Mouse (Mus musculus) erythroblast, adult 5-6 weeks (primary cell): ENCODE measurements around the gene Eif1b. TPM values are rescaled to one million over a fixed set of nuclear protein-coding genes. Genes with fewer than 3 reads are reported as not detected.
A peak's percentile ranks its signal among the peaks of the same experiment; 100 is the strongest.

Experiments used
- ATAC-seq: replicated peaks from 2 replicates; pipeline ENCODE4 v1.8.0; 2016; ENCODE audit warnings: moderate number of reproducible peaks, mild to moderate bottlenecking, moderate TSS enrichment, inconsistent platforms; ENCODE audit not compliant: poor library complexity, low FRiP score, severe bottlenecking
- total RNA-seq, 2 experiments: library from RNA; stranded (forward) in 1 of 2; stranded (reverse) in 1 of 2; fragments of 150-400 nt in 1 of 2; fragments of 200-764, 138-1000 nt in 1 of 2; gene quantifications; 2 replicates each; pipeline versions ENCODE4 v1.2.3 to v1.2.4; 2015 to 2017; ENCODE audit warnings: low replicate concordance in 2 of 2

Gene Eif1b
- total RNA-seq (2015; ENCODE audit: low replicate concordance) = 23.6 and 24.2 TPM in 2 replicates
- 17.6 and 31.2 TPM in 2 replicates for total RNA-seq (2017; ENCODE audit: low replicate concordance)

DNA sequence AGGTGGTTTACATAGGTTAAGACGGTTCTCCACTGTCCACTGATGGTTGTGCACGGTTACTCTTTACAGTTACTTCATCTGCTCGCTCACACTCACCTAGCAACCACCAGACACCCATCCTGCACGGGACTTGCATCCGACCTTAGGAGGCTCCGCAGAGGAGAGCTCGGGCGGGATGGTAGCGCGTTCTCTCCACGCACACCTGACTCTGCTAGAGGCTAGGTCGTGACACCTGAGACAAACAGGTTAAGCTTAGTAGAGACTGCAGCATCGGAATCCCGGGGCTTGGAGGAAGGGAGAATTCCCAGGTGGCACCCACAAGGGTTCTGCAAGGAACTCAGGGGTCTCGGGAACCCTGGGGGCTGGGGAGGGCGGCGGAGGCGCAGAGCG lies at the start of gene Eif1b:
Gene Eif1b (plus strand): TSS at position 223 of the 390 bp plus-strand sequence.
- ATAC-seq = no peak

DNA sequence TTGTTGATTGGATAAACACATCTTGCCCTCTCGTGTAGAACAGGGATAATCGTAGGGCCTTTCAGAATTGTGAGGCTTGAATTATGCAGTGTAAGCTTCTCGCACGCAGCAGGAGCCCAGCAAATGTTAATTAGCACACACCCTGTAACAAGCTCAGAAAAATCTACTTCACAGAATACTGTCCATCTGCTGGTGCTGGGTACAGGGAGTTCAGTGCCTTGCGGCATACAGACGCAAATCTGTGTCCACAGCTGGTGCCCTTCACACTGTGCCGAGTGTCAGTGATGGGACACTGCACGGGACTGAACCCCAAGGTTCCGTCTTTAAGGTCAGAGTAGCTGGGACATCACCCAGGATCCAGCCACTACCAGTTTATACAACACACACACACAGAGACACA lies 47.4 kb upstream of the Eif1b start:
- ATAC-seq = no peak

DNA sequence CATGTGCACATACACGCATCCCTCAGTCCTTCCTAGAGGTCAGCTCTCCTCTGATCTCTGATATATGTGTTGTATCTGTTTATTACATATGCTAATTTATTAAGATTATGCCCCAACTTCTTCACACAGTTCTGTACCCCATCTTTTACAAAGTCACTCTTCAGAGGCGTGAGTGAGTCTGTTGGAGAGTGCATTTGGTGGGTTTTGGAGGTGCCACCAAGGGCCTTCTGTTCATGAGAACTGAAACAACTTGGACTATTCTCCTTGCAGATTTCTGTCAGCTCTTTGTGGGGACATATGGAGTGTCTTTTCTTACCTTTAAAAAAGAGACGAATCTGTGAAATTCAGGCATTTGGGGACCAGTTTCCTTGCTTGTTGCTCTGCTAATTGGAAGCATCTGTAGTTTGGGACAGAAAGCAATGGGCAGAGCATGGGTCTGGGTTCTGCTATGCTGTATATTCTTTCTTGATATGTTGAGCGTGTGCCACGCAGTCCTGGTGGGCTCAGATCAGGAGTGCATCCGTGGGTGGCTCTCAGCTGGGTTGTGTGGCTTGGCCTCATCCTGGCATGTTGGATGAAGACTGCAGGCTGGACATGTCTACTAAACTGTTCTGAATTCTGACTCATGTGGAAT lies 42.2 kb upstream of the Eif1b start:
- no peak for ATAC-seq

DNA sequence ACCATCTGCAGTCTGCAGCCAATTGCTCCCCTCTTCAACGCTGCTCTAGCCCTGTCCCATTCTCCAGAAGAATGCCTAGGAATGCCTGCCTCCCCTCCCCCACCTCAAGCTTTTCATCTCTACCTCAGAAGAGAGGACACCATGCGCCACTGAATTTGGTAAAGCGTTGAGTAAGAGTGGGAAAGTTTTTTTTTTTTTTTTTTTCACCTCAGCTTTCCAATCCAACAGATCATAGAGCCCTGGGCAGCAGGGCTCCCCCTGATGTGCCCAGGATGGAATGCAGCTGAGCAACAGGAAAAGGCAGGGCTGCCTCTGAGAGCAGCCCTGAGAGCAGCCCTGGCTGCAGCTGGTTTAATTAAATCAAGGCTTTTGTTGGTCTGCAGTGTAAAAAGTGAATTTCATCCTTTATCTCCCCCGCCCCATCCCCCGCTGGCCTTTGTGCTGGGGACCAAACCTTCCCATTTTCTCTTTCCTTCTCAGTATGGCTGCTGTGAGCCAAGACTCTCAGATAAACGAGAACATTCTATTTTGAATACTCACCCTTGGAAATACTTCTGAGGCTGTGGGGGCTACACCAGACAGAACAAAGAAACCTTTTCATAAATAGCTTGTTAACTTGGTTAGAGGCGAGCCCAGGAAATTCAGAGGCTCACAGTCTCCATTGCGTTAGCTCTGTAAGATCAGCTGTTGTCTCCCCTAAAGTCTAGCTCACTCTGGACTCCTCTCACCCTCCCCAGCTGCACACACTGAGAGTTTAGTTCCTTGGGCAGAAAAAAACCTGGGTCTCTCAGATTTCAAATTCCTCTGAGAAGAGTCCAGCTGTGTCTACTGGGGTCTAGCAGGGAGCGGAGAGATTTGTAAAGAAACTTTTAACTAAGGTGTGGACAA lies 36.0 kb upstream of the Eif1b start:
- no peak for ATAC-seq

DNA sequence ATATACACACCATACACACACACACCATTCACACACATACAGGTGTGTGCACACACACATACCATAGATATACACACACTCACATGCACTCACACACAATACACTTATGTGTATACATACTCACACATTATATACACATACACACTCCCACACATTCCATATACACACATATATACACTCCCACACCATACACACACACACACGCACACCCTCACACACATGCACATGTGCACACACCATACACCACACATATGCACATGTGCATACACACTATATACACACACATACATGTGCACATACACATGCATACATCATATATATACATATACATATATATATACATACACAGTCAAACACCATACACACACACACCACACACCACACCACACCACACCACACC lies 21.6 kb upstream of the Eif1b start:
- ATAC-seq = no peak

DNA sequence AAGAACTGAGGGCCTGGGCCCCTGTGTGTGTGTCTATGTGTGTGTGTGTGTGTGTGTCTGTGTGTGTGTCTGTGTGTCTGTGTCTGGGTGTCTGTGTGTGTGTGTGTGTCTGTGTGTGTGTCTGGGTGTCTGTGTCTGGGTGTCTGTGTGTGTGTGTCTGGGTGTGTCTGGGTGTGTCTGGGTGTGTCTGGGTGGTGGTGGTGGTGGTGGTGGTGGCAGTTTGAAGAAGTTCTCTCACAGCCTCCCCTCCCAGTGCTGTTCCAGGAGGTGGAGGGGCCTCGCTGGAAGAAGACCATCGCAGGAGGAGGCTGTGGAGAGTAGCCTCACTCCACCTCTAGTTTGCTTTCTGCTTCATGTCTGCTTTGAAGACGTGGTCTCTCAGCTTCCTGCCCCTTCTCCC lies 10.4 kb upstream of the Eif1b start:
- peak; percentile 43 for ATAC-seq

DNA sequence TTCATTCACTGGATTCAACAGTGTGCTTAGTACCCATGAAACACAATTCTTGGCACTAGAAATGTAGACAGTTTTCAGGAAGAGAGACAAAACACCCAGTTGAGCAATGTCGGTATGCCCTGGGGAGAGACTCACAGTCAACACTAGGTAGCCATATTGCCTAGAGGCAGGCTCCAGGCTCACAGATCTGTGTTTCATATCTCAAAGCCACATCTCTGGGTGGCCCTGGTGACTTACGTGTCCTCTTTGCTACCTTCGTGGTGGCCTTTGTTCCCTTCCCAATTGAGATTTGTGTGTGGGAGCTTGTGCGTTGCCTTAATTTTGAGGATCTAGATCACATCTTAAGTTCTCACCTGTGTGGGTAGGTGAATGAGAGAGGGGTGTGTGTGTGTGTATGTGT lies 9.7 kb upstream of the Eif1b start:
- no peak for ATAC-seq

DNA sequence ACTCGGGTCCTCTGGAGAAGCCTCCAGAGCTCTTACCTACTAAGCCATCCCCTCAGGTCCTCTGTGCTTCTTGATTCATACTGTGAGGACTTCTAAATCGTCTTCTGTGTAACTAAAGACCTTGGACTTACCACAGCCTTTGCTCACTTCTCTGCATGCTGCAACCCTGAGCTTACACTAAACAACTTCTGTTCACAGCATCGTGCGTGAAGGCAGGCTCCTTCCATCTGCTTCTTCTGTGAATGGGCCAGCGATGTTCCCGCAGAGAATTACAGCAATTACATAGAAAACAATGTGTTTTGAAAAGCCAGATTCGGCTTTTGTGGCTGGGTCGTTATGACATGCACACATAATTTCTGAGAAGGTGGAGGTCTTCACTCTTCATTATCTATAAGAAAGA lies 8.9 kb upstream of the Eif1b start:
- ATAC-seq = no peak

DNA sequence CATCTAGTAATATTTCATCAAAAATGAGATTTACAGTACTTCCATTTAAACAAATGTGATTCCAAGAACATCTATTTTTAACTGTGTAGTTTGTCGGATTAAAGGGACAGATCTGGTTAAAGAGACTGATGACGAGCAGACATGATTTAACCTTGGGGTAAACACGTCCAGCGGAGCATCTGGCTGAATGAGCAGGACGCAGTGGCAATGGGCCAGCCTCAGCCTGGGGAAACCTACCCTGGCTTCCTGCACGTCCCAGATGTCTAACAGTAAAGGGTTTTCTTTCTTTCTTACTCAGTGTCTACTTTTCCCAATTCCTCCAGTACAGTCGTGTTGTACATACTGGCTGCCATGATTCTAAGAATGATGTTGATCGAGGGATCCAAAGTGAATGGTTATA lies 5.0 kb upstream of the Eif1b start:
- ATAC-seq = no peak

DNA sequence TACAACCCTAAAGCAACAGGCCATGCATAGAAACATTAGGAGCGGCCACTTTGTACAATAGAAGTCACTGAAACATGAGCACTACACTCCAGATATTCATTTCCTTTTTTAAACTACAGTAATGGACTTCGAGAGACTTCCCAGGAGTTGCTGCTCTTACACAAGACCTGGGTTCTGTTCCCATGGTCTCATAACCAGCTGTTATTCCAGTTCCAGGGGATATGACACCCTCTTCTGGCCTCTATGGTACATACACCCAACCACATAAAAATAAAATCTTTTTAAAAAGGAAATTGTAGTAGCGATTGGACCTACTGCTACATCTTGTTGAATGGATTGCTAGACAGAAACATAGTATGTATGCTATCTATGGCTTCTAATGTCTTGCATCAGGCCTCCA lies 523 bp upstream of the Eif1b start:
- no peak for ATAC-seq

DNA sequence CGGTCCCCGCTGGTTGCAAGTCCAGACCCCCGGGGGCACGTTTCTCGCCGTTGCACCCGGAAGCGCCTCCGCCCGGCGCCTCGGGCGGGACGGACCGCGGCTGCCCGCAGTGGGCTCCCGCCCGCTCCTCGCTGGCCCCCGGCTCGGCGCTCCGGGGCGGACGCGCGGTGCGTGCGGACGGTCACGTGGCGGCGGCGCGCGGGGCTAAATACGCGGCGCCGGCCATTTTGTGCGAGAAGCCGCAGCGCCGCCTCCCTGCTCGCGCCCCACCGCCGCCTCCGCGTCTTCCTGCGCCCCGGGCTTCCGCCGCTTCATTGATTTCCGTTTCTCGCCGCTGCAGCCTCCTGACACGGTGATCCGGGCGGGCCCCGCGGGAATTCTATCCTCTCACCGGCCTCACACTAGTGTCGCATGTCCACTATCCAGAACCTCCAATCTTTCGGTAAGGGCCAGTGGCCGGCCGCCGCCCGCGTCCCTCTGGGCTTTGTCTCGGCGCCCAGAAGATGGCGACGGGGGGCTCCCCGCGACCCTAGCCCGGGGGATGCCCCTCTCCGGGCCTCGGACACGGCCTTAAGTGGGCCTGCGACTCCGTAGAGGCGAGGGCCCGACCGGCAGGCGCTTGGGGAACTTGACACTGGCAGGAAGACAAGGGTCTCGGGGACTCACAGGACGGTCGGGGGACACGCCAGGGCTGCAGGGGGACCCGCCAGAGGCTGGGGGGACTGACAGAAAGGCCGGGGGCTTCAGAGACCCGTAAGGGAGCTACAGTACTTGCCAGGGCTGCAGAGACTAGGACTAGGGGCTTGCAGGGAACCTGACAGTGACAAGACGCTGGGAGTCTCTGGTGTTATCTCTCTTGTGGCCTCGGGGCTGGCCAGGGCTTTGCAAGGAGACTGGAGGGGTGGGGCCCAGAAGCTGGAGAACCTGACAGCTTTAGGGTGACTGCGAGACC lies 644 bp downstream of the Eif1b start:
- ATAC-seq = peak; percentile 91

DNA sequence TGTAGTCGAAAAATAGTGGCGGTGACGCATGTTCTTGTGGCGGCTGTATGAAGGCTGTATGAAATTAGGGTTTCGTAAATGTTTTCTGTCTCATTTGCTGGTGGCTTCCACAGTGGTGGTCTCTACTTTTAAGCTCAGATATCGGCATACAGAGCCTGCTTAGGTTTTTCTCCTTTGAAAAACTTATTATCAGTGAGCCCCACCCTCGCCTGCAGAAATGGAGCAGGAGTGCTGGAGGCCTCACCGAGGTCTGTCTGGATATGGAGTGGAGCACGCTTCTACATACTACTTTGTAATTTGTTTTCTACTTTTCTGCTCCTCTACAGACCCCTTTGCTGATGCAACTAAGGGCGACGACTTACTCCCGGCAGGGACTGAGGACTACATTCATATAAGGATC lies 1.7 kb downstream of the Eif1b start:
- ATAC-seq = no peak

DNA sequence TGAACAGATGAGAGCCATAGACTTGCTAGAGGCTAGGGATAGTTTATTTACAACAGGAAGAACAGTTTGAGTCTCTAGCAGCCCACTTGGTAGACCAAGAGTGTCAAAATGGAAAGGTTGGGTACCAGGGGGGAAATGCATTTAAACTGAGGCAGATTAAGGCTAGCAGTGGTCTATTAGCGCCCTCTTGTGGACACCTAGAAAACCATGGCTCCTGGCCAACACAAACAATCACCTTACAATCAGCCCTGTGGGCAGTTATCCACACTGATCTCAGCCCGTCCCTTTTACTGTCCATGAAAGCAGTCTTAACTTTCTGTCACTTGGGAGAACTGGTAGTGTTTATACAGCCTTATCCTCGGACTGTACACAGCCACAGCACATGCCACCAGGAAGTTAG lies 4.7 kb downstream of the Eif1b start:
- no peak; the same call in 1 of the 2 replicates for ATAC-seq

DNA sequence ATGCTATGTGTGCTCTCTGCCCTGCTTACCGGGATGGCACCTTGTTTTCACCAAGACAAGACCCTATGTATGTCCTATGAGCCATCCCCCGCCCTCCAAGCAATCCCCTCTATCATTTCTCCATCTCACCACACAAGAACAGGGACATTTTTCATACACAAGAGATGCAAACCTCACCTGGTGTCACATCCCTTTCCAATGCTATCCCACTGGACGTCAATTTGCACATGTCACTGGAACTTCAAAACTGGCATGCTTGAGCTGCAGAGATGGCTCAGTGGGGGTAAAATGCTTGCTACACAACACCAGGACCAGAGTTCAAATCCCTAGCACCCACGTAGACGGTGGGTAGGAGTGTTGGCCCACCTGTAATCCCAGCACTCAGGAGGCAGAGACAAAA lies 6.0 kb downstream of the Eif1b start:
- ATAC-seq = no peak

DNA sequence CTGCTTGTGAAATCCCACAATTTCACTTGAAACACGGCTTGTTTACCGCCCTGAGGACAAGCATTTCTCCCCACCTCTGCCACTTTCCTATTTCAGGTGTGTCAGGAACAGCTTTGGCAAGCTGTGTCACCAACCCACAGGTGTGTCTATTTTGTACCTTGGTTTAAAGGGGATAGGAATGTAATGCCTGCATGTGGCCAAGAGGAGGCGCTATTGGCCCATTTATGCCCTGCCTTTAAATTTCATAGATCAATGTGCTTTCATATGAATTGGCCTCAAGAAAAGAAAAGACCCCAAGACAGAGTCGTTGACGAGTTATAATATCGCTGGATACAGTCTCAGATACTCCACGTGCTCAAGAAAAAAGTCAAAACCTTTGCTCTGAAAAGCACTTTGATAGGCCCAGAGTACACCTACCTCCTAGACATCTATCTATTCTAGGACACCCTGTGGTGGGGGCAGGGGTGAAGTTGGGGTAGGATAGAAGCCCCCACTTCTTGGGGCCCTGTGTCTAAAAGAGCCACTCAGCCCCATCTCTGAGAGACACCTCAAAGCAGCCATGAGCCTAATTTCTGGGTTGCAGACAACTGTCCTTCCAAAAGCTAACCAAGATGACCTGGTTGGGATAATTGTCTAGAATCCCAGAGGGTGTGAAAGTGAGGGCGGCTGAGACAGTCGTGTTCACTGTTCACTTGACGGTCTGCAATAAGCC lies 9.3 kb downstream of the Eif1b start:
- ATAC-seq = 0 out of 2 replicates have a peak, but pooled peaks have one; percentile 13

DNA sequence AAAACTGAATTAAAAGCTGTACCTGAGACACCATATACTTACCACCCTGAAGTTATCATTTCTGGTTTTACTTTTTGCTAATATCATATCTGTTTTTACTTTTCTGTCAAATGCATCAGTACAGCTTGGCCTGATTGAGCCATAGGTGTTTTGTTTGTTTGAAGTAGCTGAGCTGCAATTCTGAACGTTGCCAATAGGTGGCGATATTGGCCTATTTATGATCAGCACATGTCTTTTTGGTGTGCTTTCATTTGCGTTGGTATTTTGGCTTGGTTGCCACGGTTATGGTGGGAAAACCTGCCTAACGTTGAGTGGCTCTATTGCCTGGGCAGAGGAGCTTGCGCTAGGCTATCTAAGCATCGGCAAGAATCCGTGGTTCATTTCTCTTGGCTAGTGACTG lies 10.0 kb downstream of the Eif1b start:
- peak; percentile 70 for ATAC-seq

DNA sequence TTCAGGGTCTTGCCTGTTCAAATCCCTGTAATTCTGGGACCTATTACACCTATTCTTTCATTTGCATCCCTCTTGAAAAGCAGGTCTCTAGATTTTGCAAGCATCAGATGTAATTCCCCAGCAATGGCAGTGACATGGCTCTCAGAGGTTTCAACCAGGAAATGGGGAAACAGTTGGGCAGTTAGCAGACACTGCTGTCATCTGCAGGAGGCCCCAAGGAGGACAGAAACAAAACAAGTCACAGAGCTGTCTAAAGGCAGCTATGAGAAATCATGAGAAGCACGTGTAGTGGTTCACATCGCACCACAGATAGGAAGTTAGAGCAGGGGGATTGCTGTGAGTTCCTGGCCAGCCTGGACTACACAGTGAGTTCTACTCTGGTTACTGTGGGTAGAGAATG lies 12.4 kb downstream of the Eif1b start:
- no peak for ATAC-seq

DNA sequence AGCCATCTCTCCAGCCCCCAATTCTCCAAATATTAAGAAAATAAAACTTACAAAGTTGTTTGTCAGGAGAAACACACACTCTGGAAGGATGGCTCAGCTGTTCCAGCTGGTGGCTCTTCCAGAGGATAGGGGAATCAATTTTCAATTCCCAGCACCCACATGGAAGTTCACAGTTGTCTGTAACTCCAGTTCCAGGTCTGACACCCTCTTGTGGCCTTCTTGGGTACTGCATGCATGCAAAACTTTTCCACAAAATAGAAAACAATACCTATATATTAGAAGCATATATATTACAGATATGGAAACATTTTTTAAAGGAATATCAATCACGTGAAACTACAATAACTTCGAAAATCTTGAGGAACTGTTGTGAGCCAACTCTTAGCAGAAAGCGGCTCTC lies 19.7 kb downstream of the Eif1b start:
- ATAC-seq = 0 out of 2 replicates have a peak, but pooled peaks have one; percentile 58

DNA sequence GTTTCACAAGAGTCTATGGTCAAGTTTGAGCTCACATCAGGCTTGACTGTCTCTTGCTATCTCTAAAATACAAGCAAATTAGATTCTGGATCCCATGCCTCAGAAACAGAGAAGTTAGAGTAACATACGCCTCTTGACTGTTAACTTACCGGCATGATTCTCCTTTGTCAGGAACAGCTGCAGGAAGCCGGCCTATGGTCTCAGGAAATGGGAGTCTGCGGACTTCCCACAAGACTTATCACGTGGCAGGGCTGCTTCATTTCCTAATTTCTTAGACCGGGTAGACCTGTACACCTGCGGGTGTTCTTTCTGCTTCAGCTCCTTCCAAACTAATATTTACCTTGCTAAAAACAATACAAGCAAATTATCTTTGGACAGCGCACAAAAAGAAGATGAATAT lies 24.7 kb downstream of the Eif1b start:
- no peak for ATAC-seq

DNA sequence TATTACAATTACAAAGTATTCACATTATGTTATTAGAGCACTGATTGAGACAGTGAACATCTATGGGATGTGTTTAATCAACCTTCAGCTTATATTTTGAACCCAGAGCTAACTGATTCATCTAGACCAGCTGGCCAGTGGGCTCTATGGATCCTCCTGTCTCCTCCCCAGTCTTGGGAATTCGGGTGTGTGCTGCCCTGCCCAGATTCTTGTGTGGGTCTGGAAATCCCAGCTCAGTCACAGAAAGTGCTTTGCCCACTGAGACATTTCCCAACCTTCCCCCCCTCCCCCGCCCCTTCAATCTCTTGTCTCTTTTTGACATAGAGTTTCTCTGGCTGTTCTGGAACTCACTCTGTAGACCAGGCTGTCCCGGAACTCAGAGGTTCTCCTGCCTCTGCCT lies 26.9 kb downstream of the Eif1b start:
- no peak for ATAC-seq
